Mouse (Mus musculus): ENCODE data around the gene Fgfbp3.

GRCm38 (mm10) chr19:36909150-36909549, 10.3 kb downstream of the Fgfbp3 start:
- TF ChIP-seq CTCF (IDR thresholded peaks at IDR 0.05; ENCODE audit: borderline replicate concordance, insufficient read depth, low read length) (no peak), POLR2A (IDR thresholded peaks at IDR 0.05; ENCODE audit: low read depth, low read length) (no peak)

Data from embryonic fibroblast, embryonic 13.5 days (primary cell).